Mouse (Mus musculus) embryonic facial prominence, embryonic 11.5 days (tissue): ENCODE results near the gene Dock1. TPM values are rescaled to one million over a fixed set of nuclear protein-coding genes. Genes with fewer than 3 reads are reported as not detected.

Source experiments
- ATAC-seq: fragments of 200-750 bp; cut with Nextera tagmentation; replicated peaks from 2 replicates; pipeline ENCODE4 v1.8.0; 2017; ENCODE audit warnings: low read depth; ENCODE audit not compliant: insufficient number of reproducible peaks, low FRiP score, low TSS enrichment
- DNase-seq: peaks from one replicate; pipeline ENCODE4 v3.0.0-alpha.2; 2015; ENCODE audit warnings: low spot score
- H3K27ac ChIP-seq: fragments of 300-500 bp; sonication (generic); replicated peaks from 2 replicates; pipeline ENCODE4 v1.5.1; 2014; ENCODE audit warnings: mild to moderate bottlenecking, low read depth, low read length, control low read depth
- H3K27me3 ChIP-seq: fragments of 300-500 bp; sonication (generic); 2 replicates; pipeline ENCODE4 v1.6.1; 2014; ENCODE audit warnings: mild to moderate bottlenecking, low read length, moderate library complexity, mixed read lengths; ENCODE audit not compliant: control insufficient read depth, insufficient read depth
- H3K36me3 ChIP-seq: fragments of 300-500 bp; sonication (generic); replicated peaks from 2 replicates; pipeline ENCODE4 v1.6.1; 2014; ENCODE audit warnings: low read depth, mild to moderate bottlenecking, low read length, moderate library complexity, mixed read lengths; ENCODE audit not compliant: control insufficient read depth, insufficient read depth
- H3K4me1 ChIP-seq: fragments of 300-500 bp; sonication (generic); 2 replicates; pipeline ENCODE4 v1.6.1; 2014; ENCODE audit warnings: low read length, mixed read lengths; ENCODE audit not compliant: control insufficient read depth, insufficient read depth
- H3K4me2 ChIP-seq: fragments of 300-500 bp; sonication (generic); 2 replicates; pipeline ENCODE4 v1.6.1; 2014; ENCODE audit warnings: low read depth, mild to moderate bottlenecking, control low read depth, low read length, moderate library complexity
- H3K4me3 ChIP-seq: fragments of 300-500 bp; sonication (generic); 2 replicates; pipeline ENCODE4 v1.5.1; 2014; ENCODE audit warnings: low read depth, low read length, control low read depth
- H3K9ac ChIP-seq: fragments of 300-500 bp; sonication (generic); replicated peaks from 2 replicates; pipeline ENCODE4 v1.6.1; 2014; ENCODE audit warnings: mild to moderate bottlenecking, control low read depth, low read length
- H3K9me3 ChIP-seq: fragments of 300-500 bp; sonication (generic); replicated peaks from 2 replicates; pipeline ENCODE4 v1.6.1; 2016; ENCODE audit warnings: mild to moderate bottlenecking, low read length, inconsistent platforms, mixed read lengths; ENCODE audit not compliant: control insufficient read depth
- WGBS: fragments of 180-500 bp; shearing (Covaris S2); extraction: QIAGEN DNeasy Blood & Tissue Kit; methylation state at CpG from one replicate; pipeline ENCODE4 v1.1.7; 2014; 5-methylcytosine and 5-hydroxymethylcytosine counted together
- polyA plus RNA-seq: library from polyadenylated mRNA; unstranded; fragments of >200 nt; fragmentation: Nextera tagmentation; extraction: Ambion mirVana; gene quantifications from 2 replicates; pipeline ENCODE4 v1.2.1, GENCODE M21; 2014

Gene Dock1
- polyA plus RNA-seq, 1 experiment from 2014 or later, result 44.2 TPM

DNA sequence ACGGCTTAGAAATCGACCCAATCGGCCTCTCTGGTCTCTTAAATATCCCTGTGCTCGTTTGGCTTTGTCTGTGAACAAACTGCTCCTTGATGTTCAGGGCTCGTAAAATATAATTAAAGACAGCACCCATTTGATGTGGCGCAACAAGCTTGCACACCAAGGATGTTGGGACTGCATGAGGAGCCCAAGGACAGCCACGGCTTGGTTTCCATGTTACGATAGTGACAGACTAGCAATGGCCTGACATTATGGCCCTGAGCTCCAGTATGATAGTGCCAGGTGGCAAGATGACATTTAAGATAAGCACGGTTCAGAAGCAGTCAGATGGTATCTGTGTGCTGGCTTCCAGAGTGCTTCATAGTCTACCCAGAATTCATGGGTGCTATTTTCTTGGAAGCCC, 332.4 kb downstream of the Dock1 start:
- DNase-seq (no peak), ATAC-seq (no peak)
- H3K9me3 ChIP-seq, result no peaks in the 10 kb centered on the region
- no peak overlapping the region for H3K4me3 ChIP-seq
- H3K9ac ChIP-seq, result no peak overlapping the region
- H3K27ac ChIP-seq, result no peak overlapping the region
- 83% methylated on average over 9 of the region's 9 CpGs for WGBS
- no peaks in the 10 kb centered on the region for H3K36me3 ChIP-seq
- H3K4me1 ChIP-seq, result no peaks in the 10 kb centered on the region
- no peak overlapping the region for H3K4me2 ChIP-seq
- no peaks in the 10 kb centered on the region for H3K27me3 ChIP-seq

DNA sequence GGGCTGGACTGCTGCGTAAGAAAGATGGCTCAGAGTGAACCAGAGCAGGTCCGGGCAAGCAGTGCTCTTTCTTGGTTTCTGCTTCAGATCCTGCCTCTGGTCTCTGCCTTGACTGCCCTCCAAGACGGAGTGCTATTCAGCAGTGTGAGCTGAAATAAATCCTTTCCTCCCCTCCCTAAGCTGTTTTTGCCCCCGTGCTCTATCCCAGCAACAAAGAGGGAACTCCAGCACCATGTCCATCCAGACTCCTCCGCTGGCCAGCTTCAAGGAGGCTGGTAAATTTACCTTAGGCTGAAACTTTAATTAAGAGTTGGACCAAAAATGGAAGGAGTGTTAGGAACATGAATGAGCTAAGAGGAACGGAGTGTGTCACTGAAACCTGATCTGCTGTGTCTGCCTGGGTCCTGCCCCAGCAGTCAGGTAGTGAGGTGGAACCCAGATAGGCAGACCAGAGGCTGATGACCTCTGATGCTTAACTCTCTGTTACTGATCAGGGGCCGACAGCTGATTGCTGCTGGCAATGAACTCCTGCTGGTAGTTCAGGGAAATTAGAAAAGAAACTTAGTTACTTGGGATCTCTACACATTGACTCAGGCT, 335.6 kb downstream of the Dock1 start:
- H3K4me2 ChIP-seq, result no peak overlapping the region
- ATAC-seq (no peak), DNase-seq (no peak)
- no peaks in the 10 kb centered on the region for H3K4me1 ChIP-seq
- H3K36me3 ChIP-seq, result no peaks in the 10 kb centered on the region
- no peaks in the 10 kb centered on the region for H3K9me3 ChIP-seq
- no peak overlapping the region for H3K4me3 ChIP-seq
- no peak overlapping the region for H3K9ac ChIP-seq
- H3K27ac ChIP-seq, result no peak overlapping the region
- no peaks in the 10 kb centered on the region for H3K27me3 ChIP-seq
- WGBS, result 61% methylated on average over 7 of the region's 7 CpGs

DNA sequence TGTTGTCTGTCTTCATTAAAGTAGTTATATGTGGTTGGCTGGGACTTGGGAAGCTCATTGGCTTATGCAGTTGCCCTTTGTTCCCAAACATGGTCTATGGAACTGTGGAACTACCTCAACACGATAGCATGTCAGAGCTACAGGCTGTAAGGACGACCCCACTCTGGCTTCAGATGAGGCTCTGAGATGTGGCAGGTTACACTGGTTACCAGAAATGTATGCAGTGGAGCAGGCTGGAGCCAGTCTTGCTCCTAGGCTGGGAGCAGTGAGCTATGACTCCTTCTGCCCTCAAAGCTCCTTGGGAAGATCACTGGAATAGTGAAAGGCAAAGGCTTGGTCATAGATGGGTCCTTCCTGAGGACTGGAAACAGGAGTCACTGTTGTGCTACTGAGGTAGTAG, 337.6 kb downstream of the Dock1 start:
- DNase-seq (no peak), ATAC-seq (no peak)
- H3K27ac ChIP-seq, result no peak overlapping the region
- H3K4me3 ChIP-seq, result no peak overlapping the region
- H3K27me3 ChIP-seq, result no peaks in the 10 kb centered on the region
- H3K4me1 ChIP-seq, result no peaks in the 10 kb centered on the region
- H3K36me3 ChIP-seq, result no peaks in the 10 kb centered on the region
- no peaks in the 10 kb centered on the region for H3K9me3 ChIP-seq
- 82% methylated on average over 2 of the region's 2 CpGs for WGBS
- H3K9ac ChIP-seq, result no peak overlapping the region
- H3K4me2 ChIP-seq, result no peak overlapping the region

DNA sequence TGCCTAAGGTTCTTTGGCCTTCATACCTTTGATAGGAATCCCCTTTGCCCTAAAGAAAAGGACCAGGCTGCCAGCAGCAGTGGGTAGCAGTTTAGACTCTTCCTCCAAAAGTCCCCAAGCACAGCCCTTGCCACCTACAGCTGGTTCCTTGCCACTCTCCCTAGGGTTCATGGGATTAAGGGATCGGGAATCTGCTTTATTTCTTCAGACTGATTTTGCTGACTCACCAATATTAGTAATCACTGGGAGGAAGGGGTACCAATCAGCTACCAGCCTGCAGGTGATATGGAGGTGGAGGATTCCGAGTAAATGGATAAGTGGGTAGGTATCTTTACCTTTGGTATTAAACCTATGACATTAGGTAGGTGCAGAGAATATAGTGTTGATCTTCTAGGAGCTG, 340.5 kb downstream of the Dock1 start:
- Histone ChIP-seq H3K36me3 (no peaks in the 10 kb centered on the region), H3K4me3 (no peak overlapping the region), H3K9ac (no peak overlapping the region), H3K27me3 (no peaks in the 10 kb centered on the region), H3K4me2 (no peak overlapping the region), H3K27ac (no peak overlapping the region), H3K4me1 (no peaks in the 10 kb centered on the region), H3K9me3 (no peaks in the 10 kb centered on the region)
- no peak for DNase-seq
- 92% methylated on average over 2 of the region's 2 CpGs for WGBS
- no peak for ATAC-seq

DNA sequence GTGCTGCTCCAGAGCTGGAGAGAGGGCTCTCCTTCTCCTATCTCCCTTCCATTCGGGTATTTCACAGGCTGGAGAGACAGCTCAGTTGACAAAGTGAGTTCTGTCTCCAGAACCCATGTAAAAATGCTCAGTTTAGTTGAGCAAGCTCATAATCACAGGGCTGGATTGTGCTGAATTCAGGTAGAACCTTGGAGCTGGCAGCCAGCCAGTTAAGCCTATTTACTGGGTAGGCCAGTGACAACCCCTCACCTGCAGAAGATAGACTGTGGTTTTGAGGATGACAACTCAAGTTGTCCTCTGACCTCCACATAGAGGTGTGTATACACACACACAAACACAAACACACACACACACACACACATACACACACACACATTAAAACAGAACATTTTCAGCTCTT, 347.1 kb downstream of the Dock1 start:
- H3K4me1 ChIP-seq, result no peaks in the 10 kb centered on the region
- 68% methylated on average over 1 of the region's 1 CpGs for WGBS

DNA sequence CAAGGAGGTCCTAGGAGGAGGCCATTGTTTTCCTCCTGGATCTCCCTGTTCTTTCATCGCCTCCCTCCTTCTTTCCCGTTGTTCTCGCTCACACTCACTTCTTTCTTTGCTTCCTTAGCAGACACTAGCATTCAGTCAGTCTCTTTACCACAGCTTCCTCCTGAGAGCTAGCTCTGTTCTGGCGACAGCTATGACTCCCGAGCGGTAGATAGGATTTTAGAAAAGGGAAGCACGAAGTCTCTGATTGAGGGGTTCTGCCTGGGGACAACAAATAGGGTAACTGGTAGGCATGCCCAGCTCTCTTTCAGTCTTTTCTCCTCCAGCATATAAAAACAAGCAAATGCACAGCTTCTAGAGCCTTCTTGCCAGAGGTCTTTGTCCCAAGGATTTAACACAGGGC, 350.3 kb downstream of the Dock1 start:
- H3K9ac ChIP-seq, result no peak overlapping the region
- WGBS, result 74% methylated on average over 7 of the region's 7 CpGs
- no peaks in the 10 kb centered on the region for H3K36me3 ChIP-seq
- DNase-seq, result no peak
- H3K4me3 ChIP-seq, result no peak overlapping the region
- no peaks in the 10 kb centered on the region for H3K4me1 ChIP-seq
- no peaks in the 10 kb centered on the region for H3K9me3 ChIP-seq
- ATAC-seq, result no peak
- H3K27me3 ChIP-seq, result no peaks in the 10 kb centered on the region
- H3K27ac ChIP-seq, result no peak overlapping the region
- no peak overlapping the region for H3K4me2 ChIP-seq

More for the DNA sequence above, 347.1 kb downstream of the Dock1 start:
- H3K36me3 ChIP-seq, result no peaks in the 10 kb centered on the region
- no peak overlapping the region for H3K27ac ChIP-seq
- no peaks in the 10 kb centered on the region for H3K27me3 ChIP-seq
- H3K9ac ChIP-seq, result no peak overlapping the region
- no peak for ATAC-seq
- no peak overlapping the region for H3K4me3 ChIP-seq
- no peak overlapping the region for H3K4me2 ChIP-seq
- no peaks in the 10 kb centered on the region for H3K9me3 ChIP-seq
- DNase-seq, result no peak

DNA sequence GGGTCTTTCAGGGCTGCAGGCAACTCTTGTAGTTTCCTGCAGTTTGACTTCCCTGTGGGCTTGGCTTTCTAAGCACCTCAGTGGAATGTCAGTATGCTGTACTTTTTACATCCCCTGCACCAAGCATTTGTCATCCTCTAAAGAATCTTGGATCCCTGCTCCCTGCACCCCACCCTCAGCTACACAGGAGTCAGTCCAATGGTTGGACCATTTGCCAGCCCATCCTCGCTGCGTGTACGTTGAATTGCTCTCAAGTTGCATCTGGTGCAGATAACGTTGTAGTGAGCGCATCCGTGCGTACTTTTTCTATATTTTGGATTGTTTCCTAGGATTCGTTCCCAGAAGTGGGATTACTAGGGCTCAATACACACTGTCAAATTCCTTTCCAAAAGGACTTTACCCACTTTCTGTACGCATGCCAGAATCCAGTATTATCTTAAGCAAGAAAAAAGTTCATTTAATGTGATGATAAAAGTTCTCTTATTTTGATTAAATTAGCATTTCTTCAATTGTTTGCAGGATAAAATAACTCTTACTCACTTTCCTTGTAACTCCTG, 351.2 kb downstream of the Dock1 start:
- Histone ChIP-seq H3K36me3 (no peaks in the 10 kb centered on the region), H3K27ac (no peak overlapping the region), H3K9ac (no peak overlapping the region), H3K4me3 (no peak overlapping the region), H3K27me3 (no peaks in the 10 kb centered on the region), H3K9me3 (no peaks in the 10 kb centered on the region), H3K4me1 (no peaks in the 10 kb centered on the region), H3K4me2 (no peak overlapping the region)
- no peak for DNase-seq
- WGBS, result 90% methylated on average over 9 of the region's 9 CpGs
- ATAC-seq, result no peak

DNA sequence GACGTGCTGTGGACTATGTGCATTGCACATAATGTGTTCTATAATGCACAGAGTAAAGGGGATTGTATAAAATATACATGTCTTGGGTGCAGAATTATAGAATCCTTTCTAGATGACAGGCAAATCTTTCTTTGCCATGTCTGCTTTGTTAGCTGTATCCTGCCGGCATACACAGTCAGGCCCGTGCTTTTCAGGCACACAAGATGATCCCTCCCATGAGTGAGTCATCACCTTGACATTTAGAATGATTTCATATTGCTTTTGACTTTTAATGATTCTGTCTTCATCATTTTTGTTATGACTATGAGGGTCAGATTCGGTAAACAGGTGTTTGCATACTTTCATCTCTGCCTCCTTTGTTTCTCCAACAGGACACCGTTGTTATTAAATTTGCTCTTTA, 354.1 kb downstream of the Dock1 start:
- Histone ChIP-seq H3K4me3 (no peak overlapping the region), H3K4me2 (no peak overlapping the region), H3K27ac (no peak overlapping the region), H3K9me3 (no peaks in the 10 kb centered on the region), H3K4me1 (no peaks in the 10 kb centered on the region), H3K27me3 (no peaks in the 10 kb centered on the region), H3K9ac (no peak overlapping the region), H3K36me3 (no peaks in the 10 kb centered on the region)
- no peak for ATAC-seq
- DNase-seq, result no peak
- 92% methylated on average over 5 of the region's 5 CpGs for WGBS
